Mouse (Mus musculus) urinary bladder, postnatal 10 days (tissue): Measurements from ENCODE around the gene Bola1.
A peak's percentile ranks its signal among the peaks of the same experiment; 100 is the strongest.
"Not testable (repeated sequence)": the region's sequence is repeated elsewhere in the genome, so short reads cannot be mapped to it uniquely, and the experiment has no call there.

ENCODE experiments used
- DNase-seq: peaks from one replicate; pipeline ENCODE4 v3.0.0; 2022; ENCODE audit warnings: low spot score

The Bola1 gene

GRCm38 (mm10) chr3:96226695-96227648, 7.5 kb upstream of the Bola1 start:
- no peak for DNase-seq

GRCm38 (mm10) chr3:96225421-96225820, 5.9 kb upstream of the Bola1 start:
- no peak for DNase-seq

- DNase-seq: no peak
Measured at GRCm38 (mm10) chr3:96222774-96223173, 3.3 kb upstream of the Bola1 start.

- no peak for DNase-seq
Measured at GRCm38 (mm10) chr3:96221640-96222038, 2.1 kb upstream of the Bola1 start.

GRCm38 (mm10) chr3:96220765-96221639, 1.5 kb upstream of the Bola1 start, which contains the start of the genes Hist2h2ac and Hist2h2be:
Gene Hist2h2ac (minus strand): TSS chr3:96220880.
Gene Hist2h2be (plus strand): TSS chr3:96221119.
- peak; percentile 17 for DNase-seq

GRCm38 (mm10) chr3:96220131-96220764, 739 bp upstream of the Bola1 start:
- not testable (repeated sequence) for DNase-seq

- DNase-seq: no peak
Measured at GRCm38 (mm10) chr3:96219191-96219641, 293 bp downstream of the Bola1 start.

- DNase-seq: no peak
Measured at GRCm38 (mm10) chr3:96209242-96209641, 10.3 kb downstream of the Bola1 start.

- DNase-seq: no peak
Measured at GRCm38 (mm10) chr3:96207819-96208218, 11.7 kb downstream of the Bola1 start.

- DNase-seq: no peak
Measured at GRCm38 (mm10) chr3:96199731-96200130, 19.8 kb downstream of the Bola1 start.

- not testable (repeated sequence) for DNase-seq
Measured at GRCm38 (mm10) chr3:96198601-96199251, 20.8 kb downstream of the Bola1 start.

GRCm38 (mm10) chr3:96198181-96198580, 21.3 kb downstream of the Bola1 start:
- DNase-seq: no peak

GRCm38 (mm10) chr3:96197129-96197749, 22.3 kb downstream of the Bola1 start:
- peak; percentile 52 for DNase-seq

- DNase-seq: no peak
Measured at GRCm38 (mm10) chr3:96196437-96197128, 22.9 kb downstream of the Bola1 start.

GRCm38 (mm10) chr3:96195616-96196313, 23.7 kb downstream of the Bola1 start:
- DNase-seq: no peak

- no peak for DNase-seq
Measured at GRCm38 (mm10) chr3:96194966-96195365, 24.5 kb downstream of the Bola1 start.

GRCm38 (mm10) chr3:96192977-96193376, 26.5 kb downstream of the Bola1 start:
- no peak for DNase-seq

- no peak for DNase-seq
Measured at GRCm38 (mm10) chr3:96182382-96182776, 37.1 kb downstream of the Bola1 start.

- no peak for DNase-seq
Measured at GRCm38 (mm10) chr3:96181510-96182381, 37.8 kb downstream of the Bola1 start.
